ENCODE assay signal across 33 mouse cellular contexts in genomic region chr17:3515851-3516250, GRCm38 (mm10). TPM values are rescaled to one million over a fixed set of nuclear protein-coding genes. Genes with fewer than 3 reads are reported as not detected.
"Had no signal": no experiment of that assay in that cellular context is flagged by ENCODE, and none has a peak within 500 bp of the region (broad histone marks: within the 10 kb centered on the region; RNA-seq: fewer than 3 reads in every experiment).

No protein-coding gene starts in this region.

- H3K4me1 ChIP-seq: embryonic facial prominence, embryonic 12.5 days; embryonic facial prominence, embryonic 13.5 days; embryonic facial prominence, embryonic 15.5 days; forebrain, embryonic 13.5 days; forebrain, embryonic 15.5 days had no signal

- H3K9me3 ChIP-seq: embryonic facial prominence, embryonic 10.5 days; embryonic facial prominence, embryonic 12.5 days; embryonic facial prominence, embryonic 13.5 days; embryonic facial prominence, embryonic 15.5 days; forebrain, embryonic 10.5 days; forebrain, embryonic 12.5 days; forebrain, embryonic 13.5 days; forebrain, embryonic 15.5 days had no signal

- DNase-seq: cerebellum, adult 8-10 months; cerebellum, adult 9-10 months; cerebellum, adult 9-11 months; cerebellum, postnatal 10 days; cerebellum, postnatal 14 days; cerebellum, postnatal 25 days; cerebellum, postnatal 36 days; forebrain, postnatal 0 days; gastrocnemius, adult 2 months; gastrocnemius, postnatal 10 days; gastrocnemius, postnatal 14 days; gastrocnemius, postnatal 25 days; gastrocnemius, postnatal 36 days; heart, adult 2 months had no signal

- H3K27ac ChIP-seq: embryonic facial prominence, embryonic 10.5 days; embryonic facial prominence, embryonic 12.5 days; embryonic facial prominence, embryonic 13.5 days; embryonic facial prominence, embryonic 15.5 days; forebrain, embryonic 10.5 days; forebrain, embryonic 12.5 days; forebrain, embryonic 13.5 days; forebrain, embryonic 15.5 days; gastrocnemius, adult 2 months; heart, adult 2 months had no signal

- H3K4me3 ChIP-seq: embryonic facial prominence, embryonic 10.5 days; embryonic facial prominence, embryonic 12.5 days; embryonic facial prominence, embryonic 13.5 days; embryonic facial prominence, embryonic 15.5 days; erythroblast, embryonic 14.5 days; forebrain, embryonic 10.5 days; forebrain, embryonic 12.5 days; forebrain, embryonic 13.5 days; forebrain, embryonic 15.5 days; gastrocnemius, adult 2 months; heart, adult 2 months had no signal

- ATAC-seq: forebrain, embryonic 13.5 days; forebrain, embryonic 14.5 days; forebrain, embryonic 15.5 days; forebrain, embryonic 16.5 days; forebrain, postnatal 0 days had no signal

- H3K27me3 ChIP-seq: embryonic facial prominence, embryonic 12.5 days; embryonic facial prominence, embryonic 13.5 days; embryonic facial prominence, embryonic 15.5 days; forebrain, embryonic 12.5 days; forebrain, embryonic 13.5 days; forebrain, embryonic 15.5 days had no signal

RNA-seq across cellular contexts. Expression of gene Cldn20, which starts 16.5 kb away (rescaled TPM):
- total RNA-seq: common myeloid progenitor, adult 5-6 weeks; gastrocnemius, adult 18-20 months; gastrocnemius, adult 2 months; gastrocnemius, adult 8-10 months; gastrocnemius, postnatal 14 days; gastrocnemius, postnatal 25 days; gastrocnemius, postnatal 36 days; granulocyte monocyte progenitor cell, adult 5-6 weeks; heart, adult 2 months; heart, adult 8-10 months had no signal
- polyA plus RNA-seq: embryonic facial prominence, embryonic 10.5 days; embryonic facial prominence, embryonic 11.5 days; erythroblast, embryonic 14.5 days; forebrain, embryonic 10.5 days; forebrain, embryonic 11.5 days; forebrain, embryonic 12.5 days; heart, embryonic 11.5 days had no signal
